Mouse (Mus musculus): ENCODE measurements around the gene Asb1. TPM values are rescaled to one million over a fixed set of nuclear protein-coding genes. Genes with fewer than 3 reads are reported as not detected.

Gene Asb1
- polyA plus RNA-seq, 1 experiment = 10.7 TPM

GRCm38 (mm10) chr1:91545226-91545625 is 4.9 kb downstream of the Asb1 start:
- DNase-seq (ENCODE audit: low read depth) = no peak

GRCm38 (mm10) chr1:91547567-91547966 is 7.2 kb downstream of the Asb1 start:
- DNase-seq (ENCODE audit: low read depth) = no peak

GRCm38 (mm10) chr1:91549073-91549472 is 8.7 kb downstream of the Asb1 start:
- DNase-seq (ENCODE audit: low read depth) = no peak

- DNase-seq (ENCODE audit: low read depth) = no peak
Observed at GRCm38 (mm10) chr1:91557099-91557498, 16.8 kb downstream of the Asb1 start.

GRCm38 (mm10) chr1:91561226-91561625 is 20.9 kb downstream of the Asb1 start:
- DNase-seq (ENCODE audit: low read depth) = no peak

- no peak for DNase-seq (ENCODE audit: low read depth)
Observed at GRCm38 (mm10) chr1:91562977-91563590, 22.7 kb downstream of the Asb1 start.

- DNase-seq (ENCODE audit: low read depth) = no peak
Observed at GRCm38 (mm10) chr1:91564004-91564403, 23.7 kb downstream of the Asb1 start.

GRCm38 (mm10) chr1:91564598-91564997 is 24.3 kb downstream of the Asb1 start:
- DNase-seq (ENCODE audit: low read depth) = no peak

- no peak for DNase-seq (ENCODE audit: low read depth)
Observed at GRCm38 (mm10) chr1:91567269-91567668, 26.9 kb downstream of the Asb1 start.

- DNase-seq (ENCODE audit: low read depth) = no peak
Observed at GRCm38 (mm10) chr1:91572458-91572857, 32.1 kb downstream of the Asb1 start.

- DNase-seq (ENCODE audit: low read depth) = no peak
Observed at GRCm38 (mm10) chr1:91574208-91574607, 33.9 kb downstream of the Asb1 start.

- no peak for DNase-seq (ENCODE audit: low read depth)
Observed at GRCm38 (mm10) chr1:91577883-91578517, 37.7 kb downstream of the Asb1 start.

- no peak for DNase-seq (ENCODE audit: low read depth)
Observed at GRCm38 (mm10) chr1:91580503-91580902, 40.2 kb downstream of the Asb1 start.

GRCm38 (mm10) chr1:91581206-91581605 is 40.9 kb downstream of the Asb1 start:
- DNase-seq (ENCODE audit: low read depth) = no peak

GRCm38 (mm10) chr1:91584969-91585835 is 44.9 kb downstream of the Asb1 start:
- DNase-seq (ENCODE audit: low read depth) = no peak

- DNase-seq (ENCODE audit: low read depth) = no peak
Observed at GRCm38 (mm10) chr1:91589738-91590137, 49.4 kb downstream of the Asb1 start.

- DNase-seq (ENCODE audit: low read depth) = no peak
Observed at GRCm38 (mm10) chr1:91595521-91596020, 55.2 kb downstream of the Asb1 start.

GRCm38 (mm10) chr1:91597611-91598010 is 57.3 kb downstream of the Asb1 start:
- DNase-seq (ENCODE audit: low read depth) = no peak

- DNase-seq (ENCODE audit: low read depth) = peak; percentile 46
Observed at GRCm38 (mm10) chr1:91600671-91601361, 60.5 kb downstream of the Asb1 start.

- DNase-seq (ENCODE audit: low read depth) = no peak
Observed at GRCm38 (mm10) chr1:91601362-91602096, 61.2 kb downstream of the Asb1 start.

GRCm38 (mm10) chr1:91605632-91606031 is 65.3 kb downstream of the Asb1 start:
- DNase-seq (ENCODE audit: low read depth) = no peak
